Mouse (Mus musculus): Measurements from ENCODE around the gene Fam186a. TPM values are rescaled to one million over a fixed set of nuclear protein-coding genes. Genes with fewer than 3 reads are reported as not detected.
"Not testable (repeated sequence)": the region's sequence is repeated elsewhere in the genome, so short reads cannot be mapped to it uniquely, and the experiment has no call there.

The Fam186a gene
- polyA plus RNA-seq, 1 experiment from 2014 or later: not detected

DNA sequence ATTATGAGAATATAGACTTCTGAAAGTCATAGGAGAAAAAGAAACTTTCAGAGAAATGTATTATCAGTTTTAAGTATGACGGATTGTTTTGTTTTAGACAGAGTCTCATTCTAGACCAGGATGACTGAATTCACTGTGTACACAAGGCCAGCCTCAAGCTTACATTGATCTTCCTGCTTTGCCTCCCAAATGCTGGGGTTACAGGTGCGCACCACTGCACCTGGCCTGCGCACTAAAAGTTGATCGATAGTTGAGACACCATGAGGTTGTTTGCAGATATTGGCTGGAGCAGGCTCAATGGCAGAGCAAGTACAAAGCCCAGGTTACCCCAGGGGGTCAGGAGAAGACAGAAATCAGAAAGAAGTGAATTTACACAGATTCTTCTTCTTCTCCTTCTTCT is 55.1 kb downstream of the Fam186a start:
- Histone ChIP-seq H3K4me1 (no peaks in the 10 kb centered on the region), H3K27me3 (ENCODE audit: low read depth, poor library complexity, severe bottlenecking) (no peaks in the 10 kb centered on the region), H3K27ac (no peak overlapping the region), H3K9me3 (replicated peaks) (no peaks in the 10 kb centered on the region), H3K4me3 (no peak overlapping the region), H3K36me3 (no peaks in the 10 kb centered on the region)
- DNase-seq (ENCODE audit: low spot score): no peak
- WGBS: 96% methylated on average over 4 of the region's 4 CpGs

DNA sequence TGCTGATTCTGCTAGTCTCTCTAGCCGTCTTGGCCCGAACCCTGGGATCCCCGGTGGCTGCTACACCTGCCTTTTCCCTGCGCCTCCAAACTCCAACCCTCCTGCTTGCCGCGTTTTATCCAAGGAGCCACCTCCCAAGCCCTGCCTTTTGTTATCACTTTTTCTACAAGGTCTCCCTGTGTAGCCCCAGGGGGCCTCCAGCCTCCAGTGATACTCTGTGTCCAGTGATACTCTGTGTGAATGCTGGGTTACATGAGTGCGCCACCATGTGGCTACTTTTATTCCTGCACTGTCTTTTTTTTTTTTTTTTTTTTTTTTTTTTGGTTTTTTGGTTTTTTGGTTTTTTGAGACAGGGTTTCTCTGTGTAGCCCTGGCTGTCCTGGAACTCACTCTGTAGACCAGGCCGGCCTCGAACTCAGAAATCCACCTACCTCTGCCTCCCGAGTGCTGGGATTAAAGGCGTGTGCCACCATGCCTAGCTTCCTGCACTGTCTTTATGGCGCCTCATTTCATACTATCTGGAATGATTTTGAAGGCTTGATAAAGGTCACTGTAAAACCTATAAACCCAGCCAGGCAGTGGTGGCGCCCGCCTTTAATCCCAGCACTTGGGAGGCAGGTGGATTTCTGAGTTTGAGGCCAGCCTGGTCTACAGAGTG is 57.4 kb downstream of the Fam186a start:
- H3K27me3 ChIP-seq (ENCODE audit: low read depth, poor library complexity, severe bottlenecking); H3K4me3 ChIP-seq; H3K4me1 ChIP-seq; H3K9me3 ChIP-seq (replicated peaks); H3K36me3 ChIP-seq; H3K27ac ChIP-seq: not testable (repeated sequence)
- DNase-seq (ENCODE audit: low spot score): peak; percentile 46
- WGBS: 42% methylated on average over 14 of the region's 14 CpGs

DNA sequence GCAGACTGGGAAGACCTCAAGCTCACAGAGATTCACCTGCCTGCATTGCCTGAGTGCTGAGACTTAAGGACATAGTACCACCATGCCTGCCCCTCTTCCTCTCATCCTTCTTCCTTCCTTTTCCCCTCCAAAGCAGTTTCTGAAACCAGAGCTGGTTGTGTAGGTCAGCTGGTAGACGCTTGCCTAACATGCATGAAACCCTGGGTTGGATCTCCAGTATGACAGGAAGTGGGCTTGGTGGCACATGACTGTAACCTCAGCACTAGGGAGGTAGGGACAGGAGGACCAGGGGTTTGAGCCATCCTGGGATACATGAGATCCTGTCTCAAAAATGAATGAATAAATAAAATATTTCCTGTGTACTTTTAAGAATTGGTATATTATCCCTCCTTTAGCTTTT is 59.3 kb downstream of the Fam186a start:
- DNase-seq (ENCODE audit: low spot score): no peak
- 87% methylated on average over 1 of the region's 1 CpGs for WGBS
- no peaks in the 10 kb centered on the region for H3K27me3 ChIP-seq (ENCODE audit: low read depth, poor library complexity, severe bottlenecking)
- H3K4me1 ChIP-seq: no peaks in the 10 kb centered on the region
- no peaks in the 10 kb centered on the region for H3K9me3 ChIP-seq (replicated peaks)
- no peak overlapping the region for H3K27ac ChIP-seq
- no peak overlapping the region for H3K4me3 ChIP-seq
- no peaks in the 10 kb centered on the region for H3K36me3 ChIP-seq

DNA sequence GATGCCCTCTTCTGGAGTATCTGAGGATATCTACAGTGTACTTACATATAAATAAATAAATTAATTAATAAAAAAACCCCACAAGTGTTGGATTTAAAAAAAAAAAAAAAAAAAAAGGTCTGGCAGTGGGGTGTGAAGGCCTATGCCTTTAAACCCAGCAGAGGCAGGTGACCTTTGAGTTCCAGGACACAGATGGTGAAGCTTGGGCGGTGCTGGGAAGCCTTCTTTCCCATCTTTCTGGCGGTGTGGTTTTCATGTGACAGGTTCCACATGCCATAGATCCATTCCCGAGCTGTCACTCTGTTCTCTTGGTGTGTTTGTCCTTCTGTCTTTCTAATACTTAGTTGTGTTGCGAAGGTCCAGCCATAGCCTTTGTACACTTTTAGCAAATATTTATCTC is 59.8 kb downstream of the Fam186a start:
- DNase-seq (ENCODE audit: low spot score): no peak

DNA sequence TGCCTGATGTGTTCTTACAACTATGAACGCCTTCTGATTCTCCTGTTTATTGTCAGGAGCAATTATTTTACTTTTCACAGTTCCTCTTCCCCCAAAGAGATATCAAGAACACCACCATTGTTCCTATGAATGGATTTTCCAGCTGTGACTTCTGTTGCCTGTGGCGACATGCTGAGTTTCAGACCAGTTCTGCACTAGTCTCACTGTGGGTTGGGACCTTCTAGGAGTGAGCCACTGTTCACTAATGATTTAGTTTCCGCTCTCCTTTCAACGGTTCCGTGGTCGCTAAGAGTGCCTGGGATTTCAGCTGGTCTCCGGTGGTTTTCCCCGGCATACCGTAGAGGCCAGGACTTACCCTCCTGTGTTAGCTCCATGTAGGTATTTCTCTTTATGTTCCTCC is 62.0 kb downstream of the Fam186a start:
- no peaks in the 10 kb centered on the region for H3K36me3 ChIP-seq
- H3K27me3 ChIP-seq (ENCODE audit: low read depth, poor library complexity, severe bottlenecking): no peaks in the 10 kb centered on the region
- H3K4me1 ChIP-seq: no peaks in the 10 kb centered on the region
- no peaks in the 10 kb centered on the region for H3K9me3 ChIP-seq (replicated peaks)
- H3K4me3 ChIP-seq: no peak overlapping the region
- H3K27ac ChIP-seq: no peak overlapping the region
- DNase-seq (ENCODE audit: low spot score): no peak
- 90% methylated on average over 9 of the region's 9 CpGs for WGBS

More for the DNA sequence above, 59.8 kb downstream of the Fam186a start:
- no peaks in the 10 kb centered on the region for H3K36me3 ChIP-seq
- no peaks in the 10 kb centered on the region for H3K27me3 ChIP-seq (ENCODE audit: low read depth, poor library complexity, severe bottlenecking)
- no peak overlapping the region for H3K27ac ChIP-seq
- H3K9me3 ChIP-seq (replicated peaks): no peaks in the 10 kb centered on the region
- no peaks in the 10 kb centered on the region for H3K4me1 ChIP-seq
- no peak overlapping the region for H3K4me3 ChIP-seq
- WGBS: 84% methylated on average over 4 of the region's 4 CpGs

DNA sequence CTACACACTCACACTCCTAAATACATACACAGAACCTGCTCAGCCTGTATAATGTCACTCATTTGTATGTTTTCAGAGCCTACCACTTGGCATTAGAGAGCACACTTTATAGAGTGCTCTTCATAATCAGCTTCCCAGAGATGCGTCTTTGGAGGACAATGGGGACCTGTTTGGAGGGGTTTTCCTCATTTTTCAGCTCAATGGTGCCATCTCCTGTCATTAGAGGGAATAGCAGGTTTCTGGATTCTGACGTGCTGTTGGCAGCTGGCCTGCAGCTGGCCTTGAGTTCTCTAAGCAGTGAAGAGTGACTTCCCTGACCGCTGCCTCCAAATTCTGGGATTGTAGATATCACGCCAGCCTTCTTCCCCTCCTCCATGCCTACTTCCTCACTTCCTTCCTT is 62.5 kb downstream of the Fam186a start:
- no peaks in the 10 kb centered on the region for H3K36me3 ChIP-seq

DNA sequence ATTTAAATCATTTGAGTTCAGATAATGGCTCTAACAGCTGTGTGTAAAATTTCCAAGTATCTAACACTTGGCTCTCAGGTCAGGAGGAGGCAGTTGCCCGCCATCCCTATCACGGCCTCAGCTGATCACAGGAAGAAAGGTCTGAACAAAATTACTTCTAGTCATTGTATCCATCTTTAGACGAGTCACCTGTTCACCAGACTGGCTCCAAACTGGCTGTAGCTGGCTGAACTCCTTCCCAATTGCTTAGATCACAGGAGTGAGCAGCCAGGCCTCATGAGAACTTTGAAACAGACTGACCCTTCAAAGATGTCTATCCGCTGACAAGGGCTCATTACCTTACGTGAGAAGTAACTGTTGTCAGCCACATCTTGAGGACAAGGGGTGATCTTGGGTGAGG is 63.6 kb downstream of the Fam186a start:
- 81% methylated on average over 5 of the region's 5 CpGs for WGBS
- no peak for DNase-seq (ENCODE audit: low spot score)
- Histone ChIP-seq H3K4me1 (no peaks in the 10 kb centered on the region), H3K27me3 (ENCODE audit: low read depth, poor library complexity, severe bottlenecking) (no peaks in the 10 kb centered on the region), H3K36me3 (no peaks in the 10 kb centered on the region), H3K27ac (0 out of 2 replicates have a peak overlapping the region, but pooled peaks have one; percentile 36), H3K4me3 (no peak overlapping the region), H3K9me3 (replicated peaks) (no peaks in the 10 kb centered on the region)

More for the DNA sequence above, 62.5 kb downstream of the Fam186a start:
- H3K27me3 ChIP-seq (ENCODE audit: low read depth, poor library complexity, severe bottlenecking): no peaks in the 10 kb centered on the region
- no peak overlapping the region for H3K4me3 ChIP-seq
- no peaks in the 10 kb centered on the region for H3K4me1 ChIP-seq
- H3K27ac ChIP-seq: no peak overlapping the region; the same call in 1 of the 2 replicates
- peak; percentile 71 for DNase-seq (ENCODE audit: low spot score)
- 11% methylated on average over 4 of the region's 4 CpGs for WGBS
- H3K9me3 ChIP-seq (replicated peaks): no peaks in the 10 kb centered on the region

DNA sequence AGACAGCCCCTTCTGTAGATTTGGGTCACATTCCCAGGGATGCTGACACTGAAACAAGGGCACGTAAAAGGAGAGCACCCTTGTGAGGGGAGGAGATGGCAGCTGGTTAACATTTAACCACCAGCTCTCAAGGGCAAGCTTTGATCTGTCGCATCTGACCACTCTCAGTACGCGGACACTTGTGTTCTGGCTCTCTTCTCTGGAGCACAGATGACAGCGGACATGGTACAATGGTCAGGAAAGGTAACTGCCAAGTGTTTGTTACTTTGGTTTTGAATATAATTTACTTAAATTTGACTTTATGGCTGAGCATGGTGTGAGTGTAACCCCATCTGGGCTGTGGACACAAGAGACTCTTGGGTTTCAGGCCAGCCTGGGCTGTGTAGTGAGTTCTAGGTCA is 64.1 kb downstream of the Fam186a start:
- DNase-seq (ENCODE audit: low spot score): no peak
- no peak overlapping the region for H3K27ac ChIP-seq
- no peaks in the 10 kb centered on the region for H3K27me3 ChIP-seq (ENCODE audit: low read depth, poor library complexity, severe bottlenecking)
- H3K36me3 ChIP-seq: no peaks in the 10 kb centered on the region
- 76% methylated on average over 5 of the region's 5 CpGs for WGBS
- H3K9me3 ChIP-seq (replicated peaks): no peaks in the 10 kb centered on the region
- H3K4me1 ChIP-seq: no peaks in the 10 kb centered on the region
- H3K4me3 ChIP-seq: no peak overlapping the region

DNA sequence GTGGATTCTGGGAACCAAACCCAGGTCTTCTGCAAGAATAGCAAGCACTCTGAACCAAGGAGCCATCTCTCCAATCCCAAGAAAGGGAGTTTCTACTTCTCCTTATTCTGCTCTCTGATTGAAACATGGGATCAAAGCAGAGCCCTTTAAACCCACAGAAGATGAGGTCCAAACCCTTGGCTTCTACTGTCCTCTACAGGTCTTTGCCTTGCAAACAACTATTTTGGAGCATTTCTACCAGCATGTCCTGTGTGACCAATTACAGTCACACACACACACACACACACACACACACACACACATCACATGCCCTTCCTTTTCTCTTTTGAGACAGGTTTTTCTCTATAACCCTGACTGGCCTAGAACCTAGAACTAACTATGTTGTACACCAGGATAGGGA is 70.2 kb downstream of the Fam186a start:
- DNase-seq (ENCODE audit: low spot score): no peak
- peak overlapping the region; percentile 57; the same call in 1 of the 2 replicates for H3K27ac ChIP-seq
- no peaks in the 10 kb centered on the region for H3K36me3 ChIP-seq
- H3K27me3 ChIP-seq (ENCODE audit: low read depth, poor library complexity, severe bottlenecking): no peaks in the 10 kb centered on the region
- no peaks in the 10 kb centered on the region for H3K9me3 ChIP-seq (replicated peaks)
- peaks cover 9% of the 10 kb centered on the region for H3K4me1 ChIP-seq
- H3K4me3 ChIP-seq: no peak overlapping the region

DNA sequence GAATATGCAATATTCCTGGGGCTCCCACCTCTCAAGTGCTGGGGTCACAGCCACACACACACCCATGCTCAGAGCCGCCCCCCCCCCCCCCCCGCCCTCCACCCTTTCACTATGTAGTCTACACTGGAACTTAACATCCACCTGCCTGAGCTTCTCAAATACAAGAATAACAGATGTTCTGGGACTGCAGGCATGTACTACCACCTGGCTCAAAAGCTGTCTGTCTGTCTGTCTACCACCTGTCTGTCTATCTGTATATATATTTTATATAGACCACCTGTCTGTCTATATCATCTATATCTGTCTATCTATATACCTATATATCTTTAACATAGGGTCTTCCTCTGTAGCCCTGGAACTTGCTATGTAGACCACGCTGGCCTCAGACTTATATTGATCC is 75.5 kb downstream of the Fam186a start:
- Histone ChIP-seq H3K4me1 (peaks cover 8% of the 10 kb centered on the region), H3K27ac (no peak overlapping the region), H3K36me3 (no peaks in the 10 kb centered on the region), H3K4me3 (no peak overlapping the region), H3K27me3 (ENCODE audit: low read depth, poor library complexity, severe bottlenecking) (no peaks in the 10 kb centered on the region), H3K9me3 (replicated peaks) (no peaks in the 10 kb centered on the region)
- DNase-seq (ENCODE audit: low spot score): no peak
- WGBS: 86% methylated on average over 2 of the region's 3 CpGs

DNA sequence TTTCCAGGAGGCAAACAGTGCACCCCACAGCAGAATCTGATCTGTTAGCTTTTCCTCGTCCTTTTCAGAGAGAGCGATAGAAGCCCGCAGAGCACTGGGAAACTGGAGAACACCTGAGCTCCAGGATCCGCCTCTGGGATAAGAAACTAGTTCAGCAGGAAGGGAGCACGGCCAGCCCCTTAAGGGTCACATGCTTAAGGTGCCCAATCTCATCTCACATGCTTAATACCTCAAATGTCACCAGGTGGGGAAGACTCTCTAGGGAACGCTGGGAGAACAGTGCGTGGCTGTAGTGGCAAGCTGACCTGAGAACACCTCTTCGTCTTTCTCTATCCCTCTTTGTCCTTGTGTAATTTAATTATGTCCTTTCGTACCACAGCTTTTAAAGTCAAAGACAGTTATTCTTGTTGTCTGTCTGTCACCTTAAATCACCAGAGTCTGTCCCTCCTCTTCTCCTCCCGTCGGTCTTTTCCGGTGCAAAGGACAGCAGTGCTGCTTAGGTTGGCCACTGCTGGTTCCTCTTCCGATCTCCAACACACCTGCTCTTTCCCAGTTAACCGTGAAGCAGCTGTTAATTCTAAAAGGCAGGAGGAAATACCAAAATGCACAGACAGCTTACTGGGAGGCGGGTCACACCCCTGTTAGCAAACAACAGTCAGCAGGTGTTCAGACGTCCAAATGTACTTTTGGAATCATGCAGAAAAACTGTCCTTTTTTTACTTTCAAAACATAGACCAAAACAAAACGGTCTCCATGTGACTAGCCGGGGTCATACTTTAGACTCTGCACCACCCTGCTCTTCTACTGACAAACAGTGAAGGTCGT is 76.2 kb downstream of the Fam186a start:
- Histone ChIP-seq H3K4me1 (peaks cover 8% of the 10 kb centered on the region), H3K36me3 (no peaks in the 10 kb centered on the region), H3K4me3 (no peak overlapping the region), H3K9me3 (replicated peaks) (no peaks in the 10 kb centered on the region), H3K27ac (no peak overlapping the region), H3K27me3 (ENCODE audit: low read depth, poor library complexity, severe bottlenecking) (no peaks in the 10 kb centered on the region)
- WGBS: 50% methylated on average over 19 of the region's 19 CpGs
- DNase-seq (ENCODE audit: low spot score): no peak

DNA sequence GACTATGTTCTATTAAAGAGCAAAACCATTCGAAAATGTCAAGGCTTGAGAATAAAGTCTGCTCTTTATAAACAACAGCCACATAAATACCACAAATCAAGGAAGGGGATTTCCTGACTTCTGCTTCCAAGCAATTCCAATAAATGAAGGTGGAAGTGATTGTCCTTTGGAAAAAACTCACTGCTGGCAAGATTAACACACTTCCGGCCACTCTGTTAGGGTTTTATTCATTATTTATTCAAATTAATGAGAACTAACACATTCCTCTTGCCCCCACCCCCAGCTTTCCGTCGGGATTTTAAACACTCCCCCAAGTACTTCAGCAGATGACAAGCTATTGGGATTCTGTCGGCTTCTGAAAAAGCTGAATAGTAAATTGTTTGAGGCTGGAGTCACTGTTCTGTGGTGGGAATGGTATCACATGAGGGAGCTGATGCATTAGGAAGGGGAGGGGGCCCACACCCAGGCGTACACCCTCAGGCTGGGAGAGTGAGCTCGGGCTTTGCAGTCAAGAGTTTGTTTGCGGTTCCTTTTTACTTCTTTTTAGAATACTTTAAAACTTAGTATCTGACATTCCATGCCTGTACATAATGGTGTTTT is 77.5 kb downstream of the Fam186a start:
- no peak for DNase-seq (ENCODE audit: low spot score)
- Histone ChIP-seq H3K36me3 (no peaks in the 10 kb centered on the region), H3K4me1 (peaks cover 8% of the 10 kb centered on the region), H3K27ac (no peak overlapping the region), H3K9me3 (replicated peaks) (no peaks in the 10 kb centered on the region), H3K27me3 (ENCODE audit: low read depth, poor library complexity, severe bottlenecking) (no peaks in the 10 kb centered on the region), H3K4me3 (no peak overlapping the region)
- WGBS: 76% methylated on average over 8 of the region's 8 CpGs

DNA sequence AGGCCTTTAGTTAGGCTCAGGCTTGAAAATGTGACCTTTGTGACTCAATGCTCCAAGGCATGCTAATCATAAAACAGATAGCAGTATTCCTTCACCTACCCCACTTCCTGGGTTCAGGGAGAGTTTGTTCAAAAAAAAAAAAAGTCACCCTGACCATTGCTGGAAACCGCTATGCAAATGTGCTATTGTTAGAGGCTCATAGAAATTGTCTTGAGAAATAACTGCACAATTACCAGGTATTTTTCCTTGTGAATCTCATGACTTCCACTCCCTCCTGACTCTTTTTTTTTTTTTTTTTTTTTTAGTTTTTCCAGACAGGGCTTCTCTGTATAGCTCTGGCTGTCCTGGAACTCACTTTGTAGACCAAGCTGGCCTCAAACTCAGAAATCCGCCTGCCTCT is 79.7 kb downstream of the Fam186a start:
- 97% methylated on average over 2 of the region's 2 CpGs for WGBS
- H3K4me3 ChIP-seq; H3K9me3 ChIP-seq (replicated peaks); H3K27ac ChIP-seq; H3K27me3 ChIP-seq (ENCODE audit: low read depth, poor library complexity, severe bottlenecking); H3K36me3 ChIP-seq; DNase-seq (ENCODE audit: low spot score); H3K4me1 ChIP-seq: not testable (repeated sequence)

Data from limb, embryonic 10.5 days (tissue).